Mouse (Mus musculus) adrenal gland, adult 2 months (tissue): ENCODE measurements around the gene Arhgef28. TPM values are rescaled to one million over a fixed set of nuclear protein-coding genes. Genes with fewer than 3 reads are reported as not detected.

Source experiments
- DNase-seq: peaks from one replicate; pipeline ENCODE4 v3.0.0; 2021
- polyA plus RNA-seq: library from polyadenylated mRNA; depleted of rRNA; stranded (reverse); fragments of >200 nt; gene quantifications from 2 replicates; pipeline ENCODE4 v1.2.3, GENCODE M21; 2012
- total RNA-seq, 2 experiments: library from RNA; stranded (reverse); gene quantifications; 2 replicates each; pipeline ENCODE4 v1.2.3; 2021

Gene Arhgef28
- total and polyA plus RNA-seq, 3 experiments: 5.3 to 23.9 (median 14.2) TPM

DNA sequence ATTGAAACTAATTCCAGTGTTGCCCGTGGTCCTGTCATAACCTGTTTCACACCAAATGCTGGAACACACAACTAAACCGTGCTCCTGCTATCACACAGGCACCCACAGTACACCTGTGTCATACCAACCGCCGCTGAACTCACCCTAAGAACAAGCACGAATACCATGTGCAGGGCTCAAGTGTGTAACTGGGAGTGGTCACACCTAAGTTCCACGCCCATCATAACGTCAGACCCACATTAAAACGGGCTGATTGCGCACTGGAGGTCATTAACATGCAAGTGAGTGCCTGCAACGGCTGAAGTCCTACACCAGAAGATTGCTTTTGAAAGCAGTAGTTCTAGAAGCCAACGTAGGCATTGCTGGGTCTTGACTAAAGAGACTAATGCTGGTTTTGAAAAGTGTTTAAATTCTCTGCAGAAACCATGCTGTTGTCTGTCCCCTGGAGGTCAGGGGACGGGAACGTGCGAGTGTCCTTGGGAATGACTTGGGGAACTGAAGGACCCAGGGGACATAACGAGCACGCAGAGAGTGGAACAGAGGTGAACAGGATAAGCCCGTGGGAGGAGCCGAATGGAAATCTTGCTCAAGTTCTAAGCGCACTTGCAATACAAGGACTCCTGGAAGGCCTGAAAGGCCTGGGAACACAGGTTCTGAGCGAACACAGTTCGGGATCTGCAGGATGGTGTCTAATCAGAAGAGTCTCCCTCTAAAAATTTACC, 22.9 kb downstream of the Arhgef28 start:
- peak; percentile 20 for DNase-seq

DNA sequence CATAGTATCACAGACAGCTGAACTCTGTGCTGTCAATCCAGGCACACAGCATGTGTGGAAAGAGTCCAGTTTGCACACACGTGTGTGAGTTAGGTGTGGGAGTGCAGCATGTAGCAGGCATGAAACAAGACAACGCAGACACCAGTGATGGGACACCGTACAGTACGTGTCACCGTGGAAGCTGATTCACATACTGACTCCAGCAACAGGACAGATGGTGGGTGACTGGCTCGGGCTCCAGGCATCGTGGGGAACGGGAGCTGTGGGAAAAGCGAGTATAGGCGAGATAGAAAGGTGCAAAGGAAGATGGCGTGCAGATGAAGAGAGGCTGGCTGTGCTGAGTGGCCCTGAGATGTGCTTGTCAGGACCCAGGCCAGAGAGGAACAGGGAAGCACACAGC, 23.9 kb downstream of the Arhgef28 start:
- no peak for DNase-seq

DNA sequence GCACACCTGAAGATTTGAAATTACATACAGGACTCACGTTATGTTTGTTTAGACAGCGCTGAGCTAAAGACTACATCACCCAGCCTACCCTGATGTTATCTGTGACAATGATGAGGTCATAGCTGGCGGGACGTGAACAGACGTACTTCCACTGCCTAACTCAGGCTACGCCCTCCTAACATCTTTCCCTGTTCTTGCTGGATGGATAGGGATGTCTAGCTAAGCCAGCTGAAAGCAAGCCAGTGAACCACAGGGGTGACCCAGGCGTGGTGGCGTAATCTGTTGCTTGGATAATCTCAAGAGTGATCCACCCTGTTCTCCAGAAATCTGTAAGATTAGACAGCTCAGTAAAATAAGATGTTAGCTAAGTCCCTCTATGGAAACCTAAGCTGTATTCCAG, 25.6 kb downstream of the Arhgef28 start:
- peak; percentile 20 for DNase-seq

DNA sequence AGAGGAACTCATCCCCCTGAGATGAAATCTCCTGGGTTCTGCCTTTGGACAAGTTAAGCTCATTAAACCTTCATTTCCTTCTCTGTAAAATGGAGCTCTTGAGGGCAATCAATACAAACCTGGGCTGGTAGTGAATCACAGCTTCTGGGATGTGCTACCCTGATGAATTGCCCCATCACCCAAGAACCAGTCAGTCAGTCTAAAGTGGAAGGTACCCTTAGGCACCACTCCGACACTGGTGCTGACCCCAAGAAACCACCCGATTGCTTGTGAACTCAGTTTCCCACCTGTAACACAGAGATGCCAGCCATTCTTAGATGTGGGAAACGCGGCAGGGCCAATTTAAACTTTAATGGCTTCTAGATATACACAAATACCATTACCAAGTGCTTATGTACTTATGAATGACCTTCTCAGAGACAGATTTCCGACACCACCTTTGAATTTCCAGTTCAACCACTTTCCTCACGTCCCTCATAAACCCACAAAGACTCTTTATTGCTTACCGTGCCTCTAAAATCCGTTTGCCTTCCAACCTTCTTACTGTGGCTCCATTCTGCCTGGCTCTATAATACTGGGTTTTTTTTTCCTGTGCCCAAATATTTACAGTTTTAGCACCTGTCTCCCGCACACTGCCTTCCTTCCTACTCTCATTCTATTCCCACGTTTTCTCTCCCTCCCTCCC, 30.8 kb downstream of the Arhgef28 start:
- DNase-seq: no peak

DNA sequence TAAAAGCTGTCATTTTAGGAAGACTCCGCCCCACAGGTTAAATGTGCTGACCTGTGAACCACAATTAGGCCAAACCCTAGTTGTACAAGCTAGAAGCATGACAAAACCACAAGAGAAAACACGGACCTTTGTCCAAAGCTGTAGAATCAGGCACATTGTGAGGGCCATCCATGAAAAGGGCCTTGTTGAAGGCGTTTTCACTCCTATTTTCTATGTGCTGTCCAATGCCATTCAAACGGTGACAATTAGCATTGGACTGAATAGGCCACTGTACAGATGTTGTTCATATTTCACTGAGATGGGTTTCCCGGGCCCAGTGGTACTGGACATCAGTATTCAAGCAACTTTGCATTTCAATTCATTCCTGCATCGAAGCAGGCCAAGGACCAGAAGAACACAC, 33.2 kb downstream of the Arhgef28 start:
- no peak for DNase-seq

DNA sequence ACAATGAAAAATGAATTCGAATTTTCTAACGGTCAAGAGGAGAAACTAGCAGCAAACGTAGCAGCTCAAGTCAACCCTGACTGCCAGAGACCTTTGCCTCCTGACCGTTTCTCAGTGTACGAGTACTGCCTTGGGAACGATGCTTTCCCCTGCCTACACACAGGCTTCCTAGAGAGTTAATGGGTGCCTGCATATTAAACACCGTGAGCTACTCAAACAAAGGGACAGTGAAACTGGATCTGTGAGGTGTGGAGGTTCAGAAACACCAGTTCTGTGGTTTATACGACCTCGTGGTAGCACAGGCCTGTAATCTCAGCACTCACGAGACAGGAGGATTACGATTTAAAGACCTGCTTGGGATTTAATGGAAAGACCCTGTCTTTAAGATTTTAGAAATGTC, 33.9 kb downstream of the Arhgef28 start:
- DNase-seq: no peak

DNA sequence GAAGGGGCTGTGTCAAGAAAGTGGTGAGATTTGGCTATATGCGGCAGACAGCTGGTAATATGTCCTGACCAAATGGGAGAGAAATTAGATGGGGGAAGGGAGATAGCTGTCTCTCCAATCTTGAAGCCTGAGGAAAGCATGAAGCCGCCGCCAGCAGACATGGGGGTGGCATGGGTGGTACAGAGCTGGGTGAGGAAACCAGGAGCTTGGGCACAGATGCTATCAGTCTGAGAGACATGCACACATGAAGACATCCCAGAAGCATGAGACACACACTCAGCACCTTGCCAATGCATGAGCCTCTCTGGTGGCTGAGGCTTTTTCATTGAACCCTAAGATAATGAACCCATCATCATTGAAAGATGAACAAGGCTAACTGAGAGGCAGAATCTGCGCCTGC, 34.5 kb downstream of the Arhgef28 start:
- DNase-seq: no peak

DNA sequence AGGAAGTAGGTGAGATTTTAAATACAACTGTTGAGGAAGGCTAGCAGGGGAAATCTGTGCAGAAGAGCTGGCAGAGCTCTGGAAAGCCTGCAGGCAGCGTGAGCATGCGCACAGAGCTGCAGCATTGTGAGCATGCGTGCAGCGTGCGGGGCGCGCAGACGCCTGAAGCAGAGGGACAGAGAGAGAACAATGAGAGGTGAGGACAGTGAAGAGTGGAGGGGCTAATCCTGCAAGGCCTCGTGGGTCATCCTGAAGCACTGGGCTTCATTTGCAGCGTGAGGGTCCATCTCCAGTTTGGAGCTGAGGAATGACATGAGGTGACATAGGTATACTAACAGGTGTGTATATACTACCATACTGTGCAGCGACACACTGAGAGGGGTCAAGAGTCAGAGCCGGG, 35.0 kb downstream of the Arhgef28 start:
- no peak for DNase-seq

DNA sequence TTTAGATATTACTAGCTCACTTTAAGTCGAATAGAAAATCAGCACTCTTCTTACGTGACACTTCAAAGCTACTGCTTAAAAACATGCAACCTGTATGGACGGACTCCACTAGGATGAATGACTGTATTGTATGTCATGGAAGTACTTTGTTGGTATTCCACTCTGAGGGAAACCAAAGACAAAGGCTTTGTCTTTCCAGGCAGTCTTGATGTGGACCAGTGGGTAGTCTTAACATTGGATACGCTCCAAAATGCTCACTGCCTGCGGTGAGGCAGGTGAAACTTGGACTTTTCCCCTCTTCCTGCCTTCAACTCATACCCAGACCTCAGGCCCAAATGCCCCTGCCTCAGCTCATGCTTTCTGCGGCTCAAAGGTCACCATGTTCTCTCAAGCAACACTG, 41.4 kb downstream of the Arhgef28 start:
- DNase-seq: no peak

DNA sequence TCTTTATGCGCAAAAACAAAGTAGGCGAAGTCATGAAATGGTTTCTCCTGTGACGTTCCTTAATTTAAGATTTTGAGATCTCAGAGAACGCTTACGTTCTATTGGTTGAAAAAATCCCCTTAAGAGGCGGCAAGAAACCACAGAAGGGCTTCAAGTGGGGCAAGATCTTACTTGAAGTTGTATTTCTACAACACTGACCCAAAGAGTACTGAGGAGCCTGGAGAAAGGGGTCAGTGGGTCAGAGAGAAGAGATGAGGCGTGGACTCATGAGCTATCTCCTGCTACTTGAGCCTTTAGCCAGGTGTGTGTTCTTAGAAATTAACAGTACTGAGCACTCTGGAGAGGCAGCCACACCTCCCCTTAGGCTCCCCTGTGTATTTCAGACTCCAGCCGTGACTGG, 44.7 kb downstream of the Arhgef28 start:
- DNase-seq: no peak

DNA sequence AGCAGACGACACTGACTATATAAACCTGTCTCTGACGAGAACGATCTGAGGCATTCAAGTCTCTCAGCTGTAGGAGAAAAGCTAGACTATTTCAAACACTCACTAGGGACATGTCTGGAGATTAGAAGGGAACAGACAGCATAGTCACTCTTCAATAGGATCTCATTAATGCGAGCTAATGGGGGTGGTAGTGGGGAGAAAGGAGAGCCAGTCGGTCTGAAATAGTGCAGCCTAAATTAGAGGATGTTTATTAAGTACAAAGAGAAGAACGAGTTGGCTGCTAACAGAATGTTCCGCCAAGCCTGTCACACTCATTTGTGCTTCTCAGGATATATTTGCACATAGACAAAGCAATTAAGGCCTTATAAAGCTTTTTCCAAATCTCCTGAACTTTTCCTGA, 49.6 kb downstream of the Arhgef28 start:
- DNase-seq: no peak

DNA sequence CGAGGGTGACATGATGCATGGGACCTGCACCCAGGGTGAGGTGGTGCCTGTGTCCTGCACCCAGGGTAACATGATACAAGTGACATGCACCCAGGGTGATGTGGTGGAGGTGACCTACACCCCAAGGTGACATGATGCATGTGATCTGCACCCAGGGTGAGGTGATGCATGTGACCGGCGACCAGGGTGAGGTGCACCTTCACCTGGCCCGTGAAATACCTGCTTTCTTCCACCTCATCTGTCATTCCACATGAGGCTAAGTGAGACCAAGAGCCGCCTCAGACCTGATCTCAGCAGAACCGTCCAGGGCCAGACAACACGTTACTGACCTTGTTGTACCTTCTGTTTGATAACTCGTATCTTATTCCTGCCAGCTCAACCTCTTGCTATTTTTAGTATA, 53.5 kb downstream of the Arhgef28 start:
- DNase-seq: no peak

DNA sequence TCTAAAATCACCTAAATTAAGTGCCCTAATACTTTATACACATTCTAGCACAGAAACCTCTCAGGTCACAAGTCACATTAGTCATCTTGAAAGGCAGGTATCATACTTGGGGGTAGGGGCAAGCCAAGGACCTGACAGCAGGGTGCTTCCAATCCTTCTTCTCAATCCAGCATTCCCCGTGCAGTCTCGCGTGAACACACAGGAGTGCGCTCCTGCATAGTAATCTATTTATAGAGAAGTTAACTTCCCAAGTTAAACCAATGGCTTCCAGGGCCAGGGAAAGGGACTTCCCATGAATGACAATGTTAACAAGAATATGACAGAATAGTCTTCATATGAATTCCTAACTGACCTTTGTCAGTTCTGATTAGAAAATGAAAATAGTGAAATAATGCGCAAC, 58.7 kb downstream of the Arhgef28 start:
- DNase-seq: no peak

DNA sequence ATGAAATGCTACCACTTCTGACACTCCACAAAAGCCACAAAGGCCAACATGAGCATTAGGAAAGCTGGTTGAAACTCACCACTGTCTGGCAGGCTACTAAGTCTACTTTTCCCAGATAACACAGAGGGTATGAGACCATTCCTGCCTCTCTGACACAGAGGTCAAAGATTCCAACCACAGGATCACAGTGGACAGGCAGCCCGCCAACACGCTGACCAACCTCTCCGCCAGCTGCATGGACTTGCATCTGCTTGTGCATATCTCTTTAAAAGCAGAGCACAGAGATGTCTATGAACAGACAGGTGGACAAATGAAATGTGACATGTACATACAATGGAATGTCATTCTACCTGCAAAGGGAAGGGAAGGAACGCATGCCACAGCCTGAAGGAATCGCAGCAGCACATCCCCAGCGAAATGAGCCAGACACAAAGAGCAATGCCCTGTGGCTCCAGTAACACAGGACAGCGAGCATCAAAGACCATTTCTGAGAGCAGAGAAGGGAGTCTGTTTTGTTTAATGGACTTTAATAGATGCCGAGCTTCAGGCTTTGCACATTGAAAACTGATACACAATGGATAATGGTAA, 59.6 kb downstream of the Arhgef28 start:
- DNase-seq: no peak

DNA sequence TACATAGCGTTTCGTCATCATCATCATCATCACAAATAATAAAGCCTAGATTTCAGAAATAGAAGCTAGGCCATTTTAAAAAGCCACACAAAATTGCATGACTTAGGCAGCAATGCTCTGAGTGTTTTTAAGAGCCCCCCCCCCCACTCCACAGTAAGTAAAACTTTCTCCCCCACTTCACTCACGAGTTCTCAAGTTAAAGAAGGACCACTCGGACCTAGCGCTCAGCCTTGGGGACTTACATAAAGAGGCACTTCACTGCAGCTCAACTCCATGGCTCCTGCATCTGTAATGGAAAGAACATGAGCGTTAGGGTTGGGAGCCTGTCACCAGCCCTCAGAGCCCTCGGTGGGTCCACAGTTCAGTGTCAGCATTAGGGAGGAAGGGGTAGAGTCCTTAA, 60.9 kb downstream of the Arhgef28 start:
- no peak for DNase-seq

DNA sequence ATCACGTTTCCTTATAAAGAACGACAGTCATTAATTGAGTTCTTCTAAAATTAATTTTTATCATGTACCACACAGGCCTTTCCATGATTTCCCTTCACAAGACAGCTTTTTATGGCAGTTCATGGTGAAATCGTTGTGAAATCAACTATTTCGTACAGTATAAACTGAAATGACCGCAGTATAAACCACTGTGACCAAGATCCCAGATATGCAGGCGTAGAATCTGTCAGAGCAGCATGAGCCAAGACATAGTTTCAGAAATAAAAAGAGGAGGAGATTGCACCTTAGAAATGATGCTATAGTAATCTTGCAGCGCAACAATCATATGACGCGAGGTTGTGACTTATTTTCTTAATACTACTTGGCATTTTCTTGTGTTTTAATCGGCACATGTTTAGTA, 63.2 kb downstream of the Arhgef28 start:
- no peak for DNase-seq

DNA sequence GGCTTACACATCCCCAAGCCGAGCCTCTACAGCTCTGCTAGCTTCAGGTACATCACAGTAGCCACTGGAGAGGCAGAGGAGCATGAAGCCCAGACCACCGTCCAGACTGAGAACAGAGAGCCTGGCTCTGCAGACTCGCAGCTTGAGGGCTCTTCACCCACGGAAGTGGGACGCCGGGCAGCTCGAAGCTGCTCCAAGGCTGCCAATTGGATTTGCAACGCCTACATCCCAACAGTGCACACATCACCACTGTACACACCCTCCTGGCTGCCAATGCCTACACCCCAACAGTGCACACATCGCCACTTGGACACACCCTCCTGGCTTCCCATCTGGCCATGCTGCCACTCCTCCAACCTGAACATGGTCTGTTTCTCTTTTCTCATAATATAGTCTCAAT, 65.6 kb downstream of the Arhgef28 start:
- no peak for DNase-seq

DNA sequence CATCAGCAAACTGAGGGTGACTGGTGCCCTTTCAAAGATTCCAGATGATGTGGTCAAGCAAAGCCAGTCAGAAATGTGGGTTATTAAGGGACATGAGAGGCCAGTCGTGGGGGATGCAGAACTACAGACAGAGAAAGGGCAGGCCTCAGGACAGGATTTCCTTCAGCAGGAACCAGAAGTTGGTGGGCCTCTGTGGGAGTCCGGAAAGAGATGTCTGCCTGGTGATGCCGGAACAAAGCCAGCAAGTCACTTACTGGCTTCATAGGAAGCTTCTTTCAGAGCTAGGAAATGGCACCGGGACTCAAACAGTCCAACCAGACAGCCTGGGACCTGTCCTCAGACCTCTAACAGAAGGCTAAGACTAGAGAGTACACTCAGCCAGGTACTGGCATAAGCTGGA, 67.5 kb downstream of the Arhgef28 start:
- no peak for DNase-seq

DNA sequence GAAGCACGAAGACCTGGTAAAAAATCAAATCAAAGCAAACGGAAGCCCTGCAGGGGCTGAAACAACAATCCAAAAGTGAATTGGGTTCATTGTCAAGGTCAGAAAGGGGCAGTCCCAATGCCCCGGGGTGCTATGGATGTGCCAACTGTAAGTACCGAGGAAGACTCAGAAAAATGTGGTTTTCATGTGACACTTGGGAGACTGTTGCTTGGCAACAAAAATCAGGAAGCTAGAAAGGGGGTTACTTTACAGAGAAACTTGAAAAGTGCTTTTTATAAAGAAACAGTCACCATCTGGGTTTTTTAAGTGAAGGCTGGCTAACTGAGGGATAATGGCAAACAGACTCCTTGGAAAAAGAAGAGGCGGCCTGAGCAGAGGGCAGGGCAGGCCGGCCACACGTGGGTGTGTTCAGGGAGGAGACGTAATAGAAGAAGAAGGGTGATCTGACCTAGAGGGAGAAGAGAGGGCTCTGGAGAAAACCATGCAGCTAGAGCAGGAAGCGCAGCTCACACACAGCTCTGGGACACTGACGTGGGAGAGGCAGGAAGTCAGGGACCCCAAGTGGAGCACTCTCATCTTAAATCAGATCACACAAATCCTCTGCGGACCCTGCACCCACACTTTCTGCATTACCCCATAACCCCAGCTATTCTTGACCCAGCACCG, 70.2 kb downstream of the Arhgef28 start:
- DNase-seq: no peak

DNA sequence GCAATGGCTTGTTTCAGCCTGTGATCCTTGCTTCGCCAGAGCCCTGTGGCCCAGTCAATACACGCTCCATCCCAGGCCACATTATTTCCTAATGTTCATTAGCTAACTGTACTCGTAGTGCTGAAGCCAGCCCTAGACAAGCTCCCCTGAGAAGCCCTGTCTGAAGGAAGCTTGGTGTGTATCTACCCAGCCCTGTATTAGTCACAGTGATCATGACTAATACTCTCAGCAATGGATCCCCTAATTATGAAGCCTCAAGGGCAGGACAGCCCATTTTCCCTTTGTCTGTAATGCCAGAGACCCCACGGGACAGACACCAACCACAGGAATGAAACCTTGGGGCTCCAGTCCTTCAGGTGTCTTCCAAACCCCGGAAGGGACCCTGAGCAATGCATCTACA, 73.3 kb downstream of the Arhgef28 start:
- DNase-seq: peak; percentile 28

DNA sequence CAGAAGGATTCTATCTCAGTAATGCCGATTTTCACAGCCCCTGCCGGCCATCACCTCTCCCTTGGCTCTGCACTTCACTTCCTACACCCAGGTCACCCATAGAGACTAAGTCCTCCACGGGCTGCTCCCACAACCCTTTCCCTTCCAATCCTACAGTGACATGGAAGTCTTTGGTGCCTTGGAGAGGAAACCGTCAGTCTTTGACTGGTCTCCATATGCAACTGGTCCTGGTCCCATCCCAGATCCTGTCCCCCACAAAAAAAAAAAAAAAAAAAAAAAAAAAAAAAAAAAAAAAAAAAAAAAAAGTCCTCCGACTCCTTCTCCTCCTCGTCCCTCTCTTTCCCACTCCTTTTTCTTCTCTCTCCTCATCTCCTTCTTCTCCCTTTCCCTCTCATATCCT, 74.0 kb downstream of the Arhgef28 start:
- DNase-seq: no peak

DNA sequence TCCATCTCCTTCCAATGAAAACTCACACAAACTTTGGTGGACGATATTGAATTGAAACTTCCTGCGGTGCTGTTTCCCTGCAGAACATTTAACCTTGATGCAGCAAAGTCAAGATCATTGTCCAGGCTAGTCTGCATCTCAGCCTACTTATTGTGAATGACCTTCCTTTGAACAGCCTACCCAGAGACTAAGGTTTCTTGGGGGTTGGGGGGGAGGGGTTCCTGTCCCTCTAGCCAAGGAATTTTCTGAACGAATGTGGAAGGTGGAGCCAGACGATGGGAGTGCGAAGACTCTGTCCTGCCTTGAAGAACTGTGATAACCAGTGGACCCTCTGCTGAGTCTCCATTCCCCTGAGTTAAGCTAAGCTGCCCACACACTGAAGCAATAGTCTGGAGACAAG, 80.6 kb downstream of the Arhgef28 start:
- DNase-seq: no peak

DNA sequence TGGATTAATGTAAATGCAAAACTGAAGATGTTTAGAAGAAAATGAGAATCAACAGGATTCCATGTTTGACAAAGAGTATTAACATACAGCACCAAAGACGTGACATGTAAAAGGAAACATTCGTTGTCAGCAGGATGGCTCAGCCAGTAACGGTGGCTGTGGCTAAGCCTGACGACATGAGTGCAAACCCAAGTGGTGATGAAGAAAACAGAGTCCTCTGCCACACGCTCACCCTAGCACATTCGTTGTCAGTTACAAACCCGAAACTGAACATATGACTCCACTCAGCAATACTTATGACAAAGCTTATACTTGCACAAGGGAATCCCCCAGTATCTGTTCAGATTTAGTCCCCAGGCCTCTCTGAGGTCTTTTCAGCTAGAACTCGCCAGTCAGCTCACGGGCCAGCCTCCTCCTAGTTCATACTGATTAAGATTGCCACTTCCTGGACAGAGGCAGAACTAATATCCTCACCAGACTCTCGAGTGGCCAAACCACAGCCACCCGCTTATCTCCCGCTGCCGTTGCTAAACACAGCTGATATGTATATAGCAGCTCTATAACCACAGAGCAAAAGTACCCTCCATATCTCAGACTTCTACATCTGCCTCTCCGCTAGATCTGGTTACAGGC, 82.0 kb downstream of the Arhgef28 start:
- no peak for DNase-seq
